Comparison of ENCODE assay signal across 8 mouse cellular contexts in genomic region chr1:64532589-64533470, GRCm38 (mm10). TPM values are rescaled to one million over a fixed set of nuclear protein-coding genes. Genes with fewer than 3 reads are reported as not detected.
DNase-seq lines count a peak whose midpoint lies in the region; ATAC-seq lines count a peak whose summit lies in the region.

Gene Creb1 (plus strand): TSS chr1:64532645.

- peak; percentile 99 for DNase-seq in adrenal gland, adult (ENCODE audit: inconsistent age in 2 of 2, low spot score in 1 of 2)
- DNase-seq in embryo, embryonic 10.5 days (ENCODE audit: low spot score) = peak; percentile 96
- peak; percentile 99 for DNase-seq in gastrocnemius, postnatal 14 days
- DNase-seq in left cerebral cortex, postnatal 10 days (ENCODE audit: extremely low spot score in 1 of 2, low spot score in 2 of 2) = peak; percentile 98 to 99
- peak; percentile 99 for DNase-seq in right cerebral cortex, postnatal 25 days
- DNase-seq in urinary bladder, postnatal 4 days (ENCODE audit: low spot score in 2 of 2) = peak; percentile 98 to 99

- intact Hi-C loops in gastrocnemius, postnatal 14 days (cut with DNase I; ENCODE audit: low total_unique reads) = no loop called here
- intact Hi-C loops in left cerebral cortex, postnatal 10 days (cut with DNase I) = loop anchor here (10.0 kb wide), 2 partner anchors 162 to 868 kb away; partner anchors contain the start of gene Ccnyl1

- ATAC-seq in inflammation-experienced regulatory T-cells, adult 6 months = peak; percentile 64
- peak; percentile 91 for ATAC-seq in megakaryocyte-erythroid progenitor cell, adult 5-6 weeks (replicated peaks; ENCODE audit: low FRiP score, low TSS enrichment, poor library complexity, severe bottlenecking)

RNA-seq across cellular contexts. Expression of gene Creb1, which starts in this region (rescaled TPM):
- total RNA-seq in gastrocnemius, postnatal 14 days (2021) = 10 to 100 TPM; 18.3 to 21.3 TPM
- polyA plus RNA-seq in inflammation-experienced regulatory T-cells, adult 6 months (2017; shearing (Covaris generic)) = 10 to 100 TPM; 54.6 to 64.3 (median 59.7) TPM
- total RNA-seq in left cerebral cortex, postnatal 10 days (2021) = 10 to 100 TPM; 40.9 to 43.1 TPM
- 46.6 and 61.4 TPM in 2 replicates for total RNA-seq in megakaryocyte-erythroid progenitor cell, adult 5-6 weeks (2014; fragmentation: Nextera tagmentation)
- total RNA-seq in megakaryocyte-erythroid progenitor cell, adult 5-6 weeks (2017) = 52.8 and 60.4 TPM in 2 replicates

Comparison
In these comparisons a context has a peak if more than half of its experiments do, and no peak if none do; other contexts are left out.
1. Peak in every context shown above with its lines: DNase-seq and ATAC-seq.